Mouse (Mus musculus) C2C12 (cell line): ENCODE results near the gene Yeats4. TPM values are rescaled to one million over a fixed set of nuclear protein-coding genes. Genes with fewer than 3 reads are reported as not detected.
A peak's percentile ranks its signal among the peaks of the same experiment; 100 is the strongest.

Experiments
- H3K27me3 ChIP-seq: one replicate; pipeline ENCODE4 v1.6.1; 2011; ENCODE audit not compliant: control insufficient read depth, insufficient read depth, insufficient read length
- H3K36me3 ChIP-seq: one replicate; pipeline ENCODE4 v1.6.1; 2011; ENCODE audit not compliant: control insufficient read depth, insufficient read depth
- H3K4me3 ChIP-seq: one replicate; pipeline ENCODE4 v1.5.1; 2011; ENCODE audit warnings: mild to moderate bottlenecking, control low read depth; ENCODE audit not compliant: poor library complexity, insufficient read depth, severe bottlenecking
- H3K79me2 ChIP-seq: one replicate; pipeline ENCODE4 v1.6.1; 2011; ENCODE audit not compliant: control insufficient read depth, insufficient read depth
- H3K79me3 ChIP-seq: one replicate; pipeline ENCODE4 v1.6.1; 2011; ENCODE audit warnings: low read depth, control low read depth
- H3ac ChIP-seq: one replicate; pipeline ENCODE3; 2011; ENCODE audit warnings: low read depth; ENCODE audit not compliant: control insufficient read depth, insufficient read length
- CEBPB ChIP-seq: IDR thresholded peaks from one replicate; pipeline ENCODE4 v1.6.1; 2011; ENCODE audit warnings: low read depth, mild to moderate bottlenecking, control low read depth, moderate library complexity
- CTCF ChIP-seq: IDR thresholded peaks from one replicate; pipeline ENCODE4 v1.5.1; 2011; ENCODE audit not compliant: control insufficient read depth, insufficient read depth, insufficient read length
- FOSL1 ChIP-seq: IDR thresholded peaks from one replicate; pipeline ENCODE4 v1.8.0; 2011; ENCODE audit warnings: mild to moderate bottlenecking, low read length; ENCODE audit not compliant: poor library complexity, insufficient read depth, severe bottlenecking
- MAX ChIP-seq: IDR thresholded peaks from one replicate; pipeline ENCODE4 v1.6.1; 2011; ENCODE audit warnings: mild to moderate bottlenecking, control low read depth
- MYOD1 ChIP-seq: IDR thresholded peaks from one replicate; pipeline ENCODE4 v1.6.1; 2011; ENCODE audit warnings: low read depth; ENCODE audit not compliant: control insufficient read depth, insufficient read length
- MYOG ChIP-seq: IDR thresholded peaks from one replicate; pipeline ENCODE4 v1.6.1; 2011; ENCODE audit not compliant: control insufficient read depth, insufficient read length; ENCODE audit errors: extremely low read depth
- USF1 ChIP-seq: IDR thresholded peaks from one replicate; pipeline ENCODE4 v1.6.1; 2011; ENCODE audit warnings: low read depth, mild to moderate bottlenecking, control low read depth, moderate library complexity
- polyA plus RNA-seq: library from polyadenylated mRNA; unstranded; fragments of >200 nt; fragmentation: generic; extraction: Trizol; gene quantifications from one replicate; pipeline ENCODE4 v1.2.1, GENCODE M21; 2012; ENCODE audit warnings: missing spikeins

Gene Yeats4
- polyA plus RNA-seq, 1 experiment: 40.8 TPM

GRCm38 (mm10) chr10:117234825-117235224, 10.5 kb upstream of the Yeats4 start:
- H3K36me3 ChIP-seq: no peaks in the 10 kb centered on the region
- no peak overlapping the region for H3ac ChIP-seq
- H3K79me2 ChIP-seq: no peaks in the 10 kb centered on the region
- H3K4me3 ChIP-seq: no peak overlapping the region
- TF ChIP-seq USF1 (no peak), CEBPB (no peak), FOSL1 (no peak), MYOD1 (no peak), MYOG (no peak), CTCF (no peak), MAX (no peak)
- peaks cover 46% of the 10 kb centered on the region for H3K27me3 ChIP-seq
- no peaks in the 10 kb centered on the region for H3K79me3 ChIP-seq

DNA sequence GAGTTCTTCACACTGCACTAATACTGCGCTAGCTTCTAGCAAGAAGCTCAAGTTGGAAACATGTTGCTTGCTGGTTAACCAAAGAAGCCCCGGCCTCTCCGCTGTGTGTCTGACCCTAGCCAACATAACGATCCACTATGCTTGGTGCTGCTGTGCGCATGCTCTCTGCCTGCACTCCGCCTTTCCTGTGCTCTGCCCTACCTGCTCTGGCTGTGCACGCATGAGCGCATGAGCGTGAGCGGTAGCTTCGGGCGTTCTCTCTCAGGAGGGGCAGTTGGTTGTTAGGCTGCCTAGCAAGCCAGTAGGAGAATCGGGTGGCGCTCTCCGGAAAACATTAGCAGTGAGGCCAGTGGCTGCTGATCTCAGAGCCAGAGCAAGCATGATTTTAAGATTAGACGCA, 5.5 kb upstream of the Yeats4 start:
- Histone ChIP-seq H3ac (no peak overlapping the region), H3K27me3 (peaks cover 24% of the 10 kb centered on the region), H3K79me2 (no peaks in the 10 kb centered on the region), H3K79me3 (no peaks in the 10 kb centered on the region), H3K36me3 (no peaks in the 10 kb centered on the region), H3K4me3 (no peak overlapping the region)
- TF ChIP-seq MAX (no peak), USF1 (no peak), MYOD1 (no peak), MYOG (no peak), CEBPB (no peak), FOSL1 (no peak), CTCF (no peak)

DNA sequence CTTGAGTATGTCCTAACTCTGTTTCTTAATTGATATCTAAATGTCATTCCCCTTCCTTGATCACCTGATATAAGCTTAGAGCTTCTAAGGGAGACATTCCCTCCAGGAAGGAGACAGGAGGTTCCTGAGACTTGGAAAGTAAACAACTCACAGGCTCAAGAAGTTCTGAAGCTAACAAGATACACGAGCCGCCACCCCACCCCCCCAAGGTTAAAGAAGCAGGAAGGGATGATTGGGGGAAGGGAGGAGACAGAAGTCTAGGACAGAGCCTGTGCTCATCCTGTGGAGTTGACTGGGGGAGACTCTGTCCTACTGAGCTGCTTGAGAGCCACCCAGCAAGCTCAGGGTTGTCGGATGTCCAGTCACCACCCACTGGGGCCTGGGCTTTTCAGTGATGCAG, 1.7 kb upstream of the Yeats4 start:
- no peak overlapping the region for H3ac ChIP-seq
- H3K79me3 ChIP-seq: peaks cover 19% of the 10 kb centered on the region
- no peak overlapping the region for H3K4me3 ChIP-seq
- peaks cover 20% of the 10 kb centered on the region for H3K36me3 ChIP-seq
- H3K79me2 ChIP-seq: peaks cover 30% of the 10 kb centered on the region
- no peak for TF ChIP-seq MYOD1
- TF ChIP-seq CEBPB: no peak
- TF ChIP-seq FOSL1: no peak
- no peak for TF ChIP-seq USF1
- TF ChIP-seq CTCF: no peak
- no peak for TF ChIP-seq MYOG
- no peak for TF ChIP-seq MAX
- peaks cover 8% of the 10 kb centered on the region for H3K27me3 ChIP-seq

GRCm38 (mm10) chr10:117225094-117225493, 787 bp upstream of the Yeats4 start:
- no peak for TF ChIP-seq FOSL1
- H3K36me3 ChIP-seq: peaks cover 30% of the 10 kb centered on the region
- no peak overlapping the region for H3ac ChIP-seq
- H3K79me3 ChIP-seq: peaks cover 19% of the 10 kb centered on the region
- peaks cover 8% of the 10 kb centered on the region for H3K27me3 ChIP-seq
- no peak overlapping the region for H3K4me3 ChIP-seq
- peaks cover 36% of the 10 kb centered on the region for H3K79me2 ChIP-seq

GRCm38 (mm10) chr10:117223758-117224101, 577 bp downstream of the Yeats4 start:
- Histone ChIP-seq H3K36me3 (peaks cover 40% of the 10 kb centered on the region), H3ac (peak overlapping the region; percentile 76), H3K4me3 (peak overlapping the region; percentile 91), H3K79me3 (peaks cover 19% of the 10 kb centered on the region), H3K27me3 (no peaks in the 10 kb centered on the region), H3K79me2 (peaks cover 38% of the 10 kb centered on the region)
- TF ChIP-seq MAX (no peak), MYOG (no peak), USF1 (no peak), FOSL1 (no peak), MYOD1 (no peak), CEBPB (no peak), CTCF (no peak)

DNA sequence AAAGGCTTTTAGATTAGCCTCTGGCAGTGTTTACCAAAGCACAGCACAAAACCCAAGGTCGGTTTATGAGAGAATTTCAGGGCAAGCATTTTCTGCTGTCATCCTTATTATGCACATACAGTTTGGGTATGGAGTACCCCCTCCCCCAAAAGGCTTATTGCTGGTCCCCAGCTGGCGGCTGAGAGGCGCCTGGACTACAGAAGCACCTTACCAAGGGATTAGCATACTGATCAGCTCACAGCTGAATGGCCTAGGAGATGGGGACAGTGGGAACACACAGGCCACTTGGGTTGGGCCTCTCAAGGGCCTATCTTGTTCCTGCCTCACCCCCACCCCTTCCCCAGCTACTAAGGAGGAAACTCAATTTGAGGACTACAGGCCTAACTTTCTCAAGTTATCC, 1.5 kb downstream of the Yeats4 start:
- Histone ChIP-seq H3K79me2 (peaks cover 38% of the 10 kb centered on the region), H3ac (no peak overlapping the region), H3K36me3 (peaks cover 47% of the 10 kb centered on the region), H3K27me3 (no peaks in the 10 kb centered on the region), H3K79me3 (peaks cover 19% of the 10 kb centered on the region), H3K4me3 (no peak overlapping the region)
- no peak for TF ChIP-seq CEBPB
- no peak for TF ChIP-seq MAX
- no peak for TF ChIP-seq FOSL1
- no peak for TF ChIP-seq MYOD1

GRCm38 (mm10) chr10:117218351-117218750, 6.0 kb downstream of the Yeats4 start:
- peaks cover 31% of the 10 kb centered on the region for H3K79me2 ChIP-seq
- peaks cover 81% of the 10 kb centered on the region for H3K36me3 ChIP-seq
- no peaks in the 10 kb centered on the region for H3K27me3 ChIP-seq
- no peak for TF ChIP-seq CEBPB
- TF ChIP-seq MAX: no peak
- TF ChIP-seq MYOD1: no peak
- no peak for TF ChIP-seq FOSL1
- no peak for TF ChIP-seq CTCF
- no peak for TF ChIP-seq USF1
- TF ChIP-seq MYOG: no peak
- no peak overlapping the region for H3K4me3 ChIP-seq
- no peak overlapping the region for H3ac ChIP-seq
- peaks cover 14% of the 10 kb centered on the region for H3K79me3 ChIP-seq
